ENCODE assay signal across 8 mouse cellular contexts in genomic region chr19:30029894-30030635, GRCm38 (mm10). TPM values are rescaled to one million over a fixed set of nuclear protein-coding genes. Genes with fewer than 3 reads are reported as not detected.
DNase-seq lines count a peak whose midpoint lies in the region; ATAC-seq and TF ChIP-seq lines count a peak whose summit lies in the region.

TSS of gene Uhrf2 (plus strand) at chr19:30030513.

- H3K4me2 ChIP-seq in forebrain, embryonic 15.5 days (replicated peaks) = peak within 1 kb of the TSS; percentile 64

- no peak within 1 kb of the TSS for H3K27ac ChIP-seq in ES-E14 (ENCODE audit: insufficient read depth, low read depth, low read length, poor library complexity, severe bottlenecking)
- peak within 1 kb of the TSS; percentile 93 for H3K27ac ChIP-seq in forebrain, embryonic 15.5 days (replicated peaks)

- H3K4me3 ChIP-seq in ES-E14 (ENCODE audit: insufficient read depth in 1 of 2, low read depth in 1 of 2, low read length in 2 of 2, poor library complexity in 1 of 2, severe bottlenecking in 1 of 2) = peak within 1 kb of the TSS; percentile 91 to 94
- peak within 1 kb of the TSS; percentile 79 for H3K4me3 ChIP-seq in forebrain, embryonic 15.5 days
- peak within 1 kb of the TSS; percentile 94 for H3K4me3 ChIP-seq in lung, adult 2 months (replicated peaks; ENCODE audit: extremely low read depth, low read depth, low read length)

- DNase-seq in ES-E14 (ENCODE audit: low read depth, low spot score) = peak; percentile 82
- peak; percentile 94 for DNase-seq in cerebellum, adult 11-12 months
- peak; percentile 92 for DNase-seq in heart, postnatal 25 days (ENCODE audit: low spot score)
- peak; percentile 89 to 96 for DNase-seq in layer of hippocampus, adult 18-20 months (ENCODE audit: low spot score in 2 of 2)
- peak; percentile 94 for DNase-seq in lung, adult 2 months
- peak; percentile 93 to 94 for DNase-seq in thymus, adult 18-20 months

- in situ Hi-C loops in ES-E14 (cut with MboI; ENCODE audit: low sequenced_read_pairs in 2 of 2, unreplicated experiment in 2 of 2) = no loop called here

- intact Hi-C loops in heart, postnatal 25 days (cut with DNase I) = loop anchor here (5.0 kb wide), 2 partner anchors 47 to 218 kb away; partner anchors contain the start of gene Ranbp6

- 2% methylated on average over 74 of the region's 74 CpGs for WGBS in forebrain, embryonic 15.5 days
- 4% methylated on average over 74 of the region's 74 CpGs for whole genome bisulfite sequencing in lung, adult 2 months

- peak; percentile 77; the same call in 1 of the 2 replicates for TF ChIP-seq POLR2A in lung, adult 2 months (IDR thresholded peaks at IDR 0.05; ENCODE audit: borderline replicate concordance, extremely low read depth, low read depth, low read length)

- ATAC-seq in forebrain, embryonic 15.5 days (replicated peaks) = peak; percentile 98
- ATAC-seq in neutrophil, adult 5-6 weeks (ENCODE audit: extremely low read depth, insufficient number of reproducible peaks, low FRiP score, poor library complexity, severe bottlenecking) = peak; percentile 91

- H3K36me3 ChIP-seq in ES-E14 (ENCODE audit: control insufficient read depth, insufficient read depth, low read length, poor library complexity, severe bottlenecking) = no peaks in the 10 kb centered on the region
- H3K36me3 ChIP-seq in forebrain, embryonic 15.5 days = no peaks in the 10 kb centered on the region

- H3K27me3 ChIP-seq in forebrain, embryonic 15.5 days = no peaks in the 10 kb centered on the region

- H3K9ac ChIP-seq in ES-E14 (ENCODE audit: insufficient read depth, low read depth, low read length, poor library complexity, severe bottlenecking) = peak within 1 kb of the TSS; percentile 92
- peak within 1 kb of the TSS; percentile 96 for H3K9ac ChIP-seq in forebrain, embryonic 15.5 days (replicated peaks)

- TF ChIP-seq CTCF in lung, adult 2 months (IDR thresholded peaks at IDR 0.05; ENCODE audit: insufficient read depth, low read length) = no peak

- H3K4me1 ChIP-seq in ES-E14 (ENCODE audit: control insufficient read depth in 2 of 2, insufficient read depth in 2 of 2, low read length in 2 of 2, poor library complexity in 1 of 2) = 0 out of 4 replicates have a peak, but pooled peaks cover 2% of the 10 kb centered on the region in 2 experiments
- peaks cover 40% of the 10 kb centered on the region for H3K4me1 ChIP-seq in forebrain, embryonic 15.5 days
- peaks cover 12% of the 10 kb centered on the region for H3K4me1 ChIP-seq in lung, adult 2 months (ENCODE audit: control insufficient read depth, insufficient read depth, low read length)

- H3K9me3 ChIP-seq in ES-E14 (ENCODE audit: control insufficient read depth, insufficient read depth, low read depth, low read length) = no peaks in the 10 kb centered on the region
- no peaks in the 10 kb centered on the region for H3K9me3 ChIP-seq in forebrain, embryonic 15.5 days

TF ChIP-seq in ES-E14, 5 proteins besides CTCF, POLR2A, EP300 and RAD21:
- TF ChIP-seq HCFC1 (IDR thresholded peaks at IDR 0.05; ENCODE audit: borderline replicate concordance, insufficient read depth, low read length) = peak; percentile 11; the same call in 1 of the 2 replicates
- TF ChIP-seq CHD2 (IDR thresholded peaks at IDR 0.05; ENCODE audit: low read depth, low read length) = peak; percentile 99
- TF ChIP-seq MAFK (IDR thresholded peaks at IDR 0.05; ENCODE audit: insufficient read depth, low read depth, low read length) = no peak
- TF ChIP-seq ZC3H11A (IDR thresholded peaks at IDR 0.05; ENCODE audit: borderline replicate concordance, low read depth, low read length) = no peak
- no peak for TF ChIP-seq ZNF384 (IDR thresholded peaks at IDR 0.05; ENCODE audit: low read depth, low read length)

RNA-seq across cellular contexts. Expression of gene Uhrf2, which starts in this region (rescaled TPM):
- total RNA-seq in ES-E14 (2012; rRNA removed) = 40.5 and 46.2 TPM in 2 replicates
- polyA plus RNA-seq in forebrain, embryonic 15.5 days (2015; fragmentation: Nextera tagmentation; extraction: Ambion mirVana) = 68.7 and 69.1 TPM in 2 replicates
- 10 to 100 TPM; 21.2 to 25.5 TPM for total RNA-seq in heart, postnatal 25 days (2021)
- total RNA-seq in layer of hippocampus, adult 18-20 months (2021) = 10 to 100 TPM; 64.6 to 66.3 TPM
- 19.3 and 27.5 TPM in 2 replicates for polyA plus RNA-seq in lung, adult 2 months (2012; rRNA removed)
- 71.7 and 76.3 TPM in 2 replicates for total RNA-seq in neutrophil, adult 5-6 weeks (2017)
